Mouse (Mus musculus) 3134 (cell line): ENCODE results near the gene Gm3005.
"Not testable (repeated sequence)": the region's sequence is repeated elsewhere in the genome, so short reads cannot be mapped to it uniquely, and the experiment has no call there.

ENCODE experiments used
- DNase-seq: peaks from one replicate; pipeline ENCODE4 v3.0.0-alpha.2; 2011; ENCODE audit warnings: low spot score; ENCODE audit not compliant: insufficient read length; ENCODE audit errors: extremely low read depth

Gene Gm3005

GRCm38 (mm10) chr14:3427803-3428202 lies at the start of gene Gm3005:
Gm3005 (plus strand) TSS chr14:3428103.
- DNase-seq: not testable (repeated sequence)

- not testable (repeated sequence) for DNase-seq
Measured at GRCm38 (mm10) chr14:3394793-3395192, 33.1 kb upstream of the Gm3005 start, which contains the start of gene Gm10413. Gm10413 (plus strand) TSS chr14:3395093.

GRCm38 (mm10) chr14:3412314-3412713 lies 15.6 kb upstream of the Gm3005 start, which contains the start of gene Gm10409:
Gm10409 (plus strand) TSS chr14:3412614.
- DNase-seq: not testable (repeated sequence)

GRCm38 (mm10) chr14:3449079-3449478 lies 21.2 kb downstream of the Gm3005 start, which contains the start of gene Gm10408:
Gm10408 (plus strand) TSS chr14:3449379.
- DNase-seq: not testable (repeated sequence)

DNA sequence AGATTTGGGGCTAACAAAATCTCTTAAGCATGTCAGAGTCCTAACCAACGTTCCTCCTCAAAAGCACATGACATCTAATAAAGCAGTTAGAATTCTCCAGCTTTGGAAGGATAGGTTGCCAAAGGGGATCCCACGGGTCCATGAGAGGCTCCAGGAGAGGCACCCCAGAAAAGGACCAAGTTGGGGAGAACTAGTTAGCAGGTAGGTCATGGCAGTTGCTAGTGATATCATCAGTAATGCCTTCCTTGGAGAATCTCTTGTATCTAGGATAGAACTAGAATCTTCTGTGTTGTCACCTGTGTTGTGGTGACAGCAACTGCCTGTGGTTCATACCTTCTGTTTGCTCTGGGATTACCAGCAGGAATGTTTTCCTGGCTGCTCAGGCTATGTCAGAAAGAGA lies 206.3 kb downstream of the Gm3005 start, which contains the start of gene Gm3012:
Gene Gm3012 (plus strand): TSS at position 301 of the 400 bp plus-strand sequence.
- not testable (repeated sequence) for DNase-seq
